Mouse (Mus musculus): ENCODE results near the gene Dis3l. TPM values are rescaled to one million over a fixed set of nuclear protein-coding genes. Genes with fewer than 3 reads are reported as not detected.
A peak's percentile ranks its signal among the peaks of the same experiment; 100 is the strongest.
"Not testable (repeated sequence)": the region's sequence is repeated elsewhere in the genome, so short reads cannot be mapped to it uniquely, and the experiment has no call there.

The Dis3l gene
- total RNA-seq, 2 experiments from 2014 or later, result 20.4 to 21.0 TPM

DNA sequence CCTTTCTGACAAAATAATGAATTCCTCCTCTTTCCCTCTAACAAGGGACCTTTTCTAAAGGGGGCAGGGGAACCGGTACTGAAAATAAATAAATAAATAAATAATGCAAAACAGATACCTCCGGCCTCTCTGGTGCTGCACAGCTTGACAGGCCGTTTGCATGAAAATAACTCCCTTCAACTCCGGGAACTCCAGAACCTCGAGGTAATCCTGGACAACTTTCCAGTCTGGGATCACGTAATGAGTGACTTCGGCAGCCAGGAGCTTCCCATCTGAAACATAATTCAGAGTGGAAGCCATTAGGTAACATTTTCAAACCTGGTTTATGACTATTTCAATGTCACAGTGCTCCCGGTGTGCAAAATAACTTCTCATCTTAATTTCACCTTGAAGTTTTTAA lies 1.7 kb downstream of the Dis3l start:
- intact Hi-C loops (cut with DNase I), result no loop called here
- DNase-seq, result no peak

- DNase-seq, result no peak
- intact Hi-C loops (cut with DNase I), result no loop called here
These were observed 5.3 kb downstream of the Dis3l start for GRCm38 (mm10) chr9:64335825-64336224.

GRCm38 (mm10) chr9:64323976-64324375 lies 17.1 kb downstream of the Dis3l start:
- intact Hi-C loops (cut with DNase I), result no loop called here
- no peak for DNase-seq

DNA sequence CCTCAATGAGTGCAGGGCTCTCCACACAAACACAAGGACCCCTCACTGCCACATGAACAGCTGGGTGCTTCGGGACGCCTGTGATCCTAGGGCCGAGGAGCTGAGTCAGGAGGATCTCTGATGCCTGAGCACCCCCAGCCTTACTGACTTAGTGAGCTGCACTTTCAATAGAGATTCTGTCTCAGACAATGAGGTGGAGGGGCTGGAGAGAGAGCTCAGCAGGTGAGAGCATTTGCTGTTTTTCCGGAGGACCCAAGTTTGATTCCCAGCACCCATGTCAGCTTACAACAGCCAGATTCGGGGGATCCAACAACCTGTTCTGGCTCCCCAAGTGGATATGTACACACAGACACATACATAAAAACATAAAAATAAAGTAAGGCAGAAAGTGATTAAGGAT lies 24.1 kb downstream of the Dis3l start:
- DNase-seq, result no peak
- intact Hi-C loops (cut with DNase I), result no loop called here

DNA sequence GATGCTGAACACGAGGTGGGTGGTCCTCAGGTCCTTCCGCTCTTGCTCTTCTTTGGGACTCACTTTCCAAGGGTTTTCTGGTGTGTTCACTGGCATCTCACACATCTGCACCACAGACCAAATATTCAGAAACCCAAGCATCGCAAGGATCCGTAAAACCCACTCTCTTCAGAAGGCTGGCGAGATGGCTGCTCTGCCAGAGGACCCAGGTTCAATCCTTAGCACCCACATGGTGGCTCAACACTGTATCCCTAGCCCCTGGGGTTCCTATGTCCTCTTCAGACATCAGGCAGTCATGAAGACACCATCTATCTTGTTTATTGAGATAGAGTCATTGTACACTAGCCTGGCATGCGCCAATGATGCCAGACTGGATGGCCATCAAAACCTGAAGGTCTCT lies 26.4 kb downstream of the Dis3l start:
- intact Hi-C loops (cut with DNase I), result no loop called here
- no peak for DNase-seq

DNA sequence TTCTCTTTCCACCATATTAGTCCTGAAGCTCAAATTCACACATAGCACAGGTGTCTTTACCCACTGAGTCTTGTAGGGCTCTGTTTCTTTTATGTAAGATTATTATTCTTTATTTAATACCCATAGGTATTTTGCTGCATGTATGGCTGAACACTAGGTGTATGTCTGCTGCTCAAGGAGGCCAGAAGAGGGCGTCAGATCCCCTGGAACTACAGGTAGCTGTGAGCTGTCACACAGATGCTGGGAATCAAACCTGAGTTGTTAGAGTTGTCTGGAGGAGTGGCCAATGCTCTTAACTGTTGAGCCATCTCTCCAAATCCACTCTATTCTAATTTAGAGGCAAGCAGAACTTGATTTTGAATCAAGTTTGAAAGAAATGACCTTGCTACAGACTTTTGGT lies 29.0 kb downstream of the Dis3l start:
- no peak for DNase-seq
- intact Hi-C loops (cut with DNase I), result no loop called here

DNA sequence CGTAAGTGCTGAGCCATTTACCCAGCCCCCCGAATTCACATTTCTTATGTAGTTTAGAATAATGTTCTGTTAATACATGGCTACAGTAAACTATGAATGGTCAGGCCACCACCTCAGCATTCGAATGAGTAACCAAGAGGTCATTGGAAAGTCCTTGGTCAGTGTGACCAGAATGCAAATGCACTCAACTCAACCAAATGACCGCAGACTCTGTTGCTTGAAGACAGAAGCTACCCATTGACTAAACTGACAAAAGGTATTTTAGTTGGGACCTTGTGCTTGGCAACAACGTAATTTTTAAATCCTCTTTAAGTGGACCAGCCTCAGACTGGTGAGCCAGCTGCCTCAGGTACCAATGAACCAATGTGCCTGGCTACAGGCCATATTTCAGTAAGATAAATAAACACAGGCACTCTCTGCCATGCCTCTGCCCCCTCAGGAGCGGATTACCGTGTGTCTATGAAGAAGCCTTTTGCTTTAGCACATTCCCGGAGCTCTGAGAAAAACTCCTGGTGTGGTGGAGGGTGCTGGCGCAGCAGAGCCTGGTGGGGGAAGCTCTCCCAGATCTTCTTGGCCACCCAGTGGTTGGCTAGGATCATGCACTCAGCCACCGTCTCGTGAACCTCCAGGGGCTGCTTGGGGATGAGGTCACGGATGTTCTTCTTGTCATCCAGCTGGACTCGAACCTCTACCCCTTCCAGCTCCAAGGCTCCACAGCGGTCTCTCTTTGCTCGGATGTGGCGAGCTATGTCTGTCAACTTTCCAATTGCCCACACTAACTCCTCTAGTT lies 29.9 kb downstream of the Dis3l start:
- DNase-seq, result no peak
- intact Hi-C loops (cut with DNase I), result no loop called here

DNA sequence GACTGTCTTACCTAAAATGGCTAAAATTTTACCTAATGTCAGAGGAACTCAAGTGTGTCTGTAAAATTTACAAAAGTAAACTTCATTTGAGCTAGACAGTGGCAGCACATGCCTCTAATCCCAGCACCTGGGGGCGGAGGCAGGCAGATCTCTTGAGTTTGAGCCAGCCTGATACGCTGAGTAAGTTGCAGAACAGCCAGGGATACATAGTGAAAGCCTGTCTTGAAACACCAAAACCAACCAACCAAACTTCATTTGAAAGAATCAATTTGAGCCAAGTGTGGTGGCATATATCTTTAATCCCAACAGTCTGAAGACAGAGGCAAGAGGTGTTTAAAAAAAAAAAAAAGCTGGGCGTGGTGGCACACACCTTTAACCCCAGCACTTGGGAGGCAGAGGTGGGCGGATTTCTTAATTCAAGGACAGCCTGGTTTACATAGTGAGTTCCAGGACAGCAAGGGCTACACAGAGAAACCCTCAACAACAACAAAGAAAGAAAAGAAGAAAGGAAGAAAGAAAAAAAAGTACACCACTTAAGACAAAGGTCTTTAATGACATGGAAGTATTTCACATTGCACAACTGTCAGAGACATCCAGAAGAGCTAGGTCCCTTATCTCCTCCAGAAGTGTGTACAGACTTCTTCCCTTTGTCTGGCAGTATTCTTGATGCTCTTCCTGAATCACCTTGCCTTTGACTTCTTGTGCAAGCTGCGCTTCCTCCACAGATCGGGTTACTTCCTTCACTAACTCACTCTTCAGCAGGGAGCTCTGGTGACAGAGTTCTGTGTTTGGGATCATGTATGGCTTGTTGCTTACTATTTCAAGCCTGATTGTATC lies 34.4 kb downstream of the Dis3l start:
- intact Hi-C loops (cut with DNase I), result no loop called here
- no peak for DNase-seq

DNA sequence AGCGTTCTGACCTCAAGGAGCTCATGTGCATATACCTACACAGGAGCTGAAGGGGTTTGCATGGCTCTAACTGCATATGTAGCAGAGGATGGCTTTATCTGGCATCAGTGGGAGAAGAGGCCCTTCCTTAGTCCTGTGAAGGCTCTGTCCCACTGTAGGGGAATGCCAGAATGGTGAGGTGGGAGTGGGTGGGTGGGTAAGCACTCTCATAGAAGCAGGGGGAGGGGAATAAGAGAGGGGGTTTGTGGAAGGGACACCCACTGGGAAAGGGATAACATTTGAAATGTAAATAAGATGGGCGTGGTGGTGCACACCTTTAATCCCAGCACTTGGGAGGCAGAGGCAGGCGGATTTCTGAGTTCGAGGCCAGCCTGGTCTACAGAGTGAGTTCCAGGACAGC lies 38.0 kb downstream of the Dis3l start:
- intact Hi-C loops (cut with DNase I), result not testable (repeated sequence)

DNA sequence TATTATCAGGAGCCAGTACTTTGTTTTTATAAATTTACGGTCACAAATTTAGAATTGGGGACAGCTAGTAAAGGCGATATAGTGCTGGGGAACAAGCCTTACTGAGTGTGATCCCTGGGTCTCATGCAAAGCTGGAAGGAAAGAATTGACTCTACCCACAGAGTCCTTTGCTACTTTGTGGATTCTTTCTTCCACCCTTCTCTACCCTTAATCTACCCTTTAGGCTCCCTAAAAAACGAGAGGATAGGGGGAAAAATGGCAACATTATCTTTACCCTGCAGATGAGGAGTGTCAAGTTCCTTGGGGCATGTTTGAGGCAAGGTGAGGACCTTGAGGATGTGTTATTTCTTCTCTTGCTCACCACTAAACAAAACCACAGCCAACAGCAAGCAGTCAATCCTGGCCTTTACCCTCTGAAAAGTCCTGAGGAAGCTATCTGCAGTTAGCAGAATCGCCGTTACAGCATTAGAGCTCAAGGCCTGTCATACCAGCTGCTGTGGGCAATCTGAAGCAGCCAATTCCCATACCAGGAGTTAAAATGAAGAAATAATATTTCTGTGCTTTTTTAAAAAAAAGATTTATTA lies 58.6 kb downstream of the Dis3l start:
- intact Hi-C loops (cut with DNase I), result no loop called here
- DNase-seq, result no peak

More for the DNA sequence above, 38.0 kb downstream of the Dis3l start:
- not testable (repeated sequence) for DNase-seq

DNA sequence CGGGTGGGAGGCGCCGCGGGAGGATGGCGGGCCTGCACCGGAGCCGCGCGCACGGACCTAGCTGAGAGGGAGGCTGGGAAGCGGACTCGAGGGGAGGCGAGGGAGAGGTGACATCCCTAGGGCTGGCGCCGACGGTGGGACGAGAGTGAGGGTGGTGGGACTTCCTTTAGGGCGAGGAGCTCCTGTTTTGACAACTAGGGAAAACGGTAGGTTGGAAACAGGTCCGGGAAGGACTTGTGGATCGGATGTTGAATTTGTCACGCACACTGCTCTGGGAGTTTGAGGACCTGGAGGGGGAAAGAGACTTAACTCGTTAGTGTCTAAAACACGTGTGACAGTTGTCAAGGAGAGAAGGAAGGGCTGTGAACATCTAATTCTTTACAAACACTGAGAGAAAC lies 59.3 kb downstream of the Dis3l start:
- no peak for DNase-seq
- intact Hi-C loops (cut with DNase I), result no loop called here

GRCm38 (mm10) chr9:64281105-64281780 lies 59.8 kb downstream of the Dis3l start, which contains the start of gene Tipin:
Gene Tipin (plus strand): TSS chr9:64281581.
- peak; percentile 94 to 95 for DNase-seq

GRCm38 (mm10) chr9:64278665-64279310 lies 62.3 kb downstream of the Dis3l start:
- intact Hi-C loops (cut with DNase I), result no loop called here
- no peak for DNase-seq

More at GRCm38 (mm10) chr9:64281105-64281780, 59.8 kb downstream of the Dis3l start, which contains the start of gene Tipin:
- intact Hi-C loops (cut with DNase I), result no loop called here

DNA sequence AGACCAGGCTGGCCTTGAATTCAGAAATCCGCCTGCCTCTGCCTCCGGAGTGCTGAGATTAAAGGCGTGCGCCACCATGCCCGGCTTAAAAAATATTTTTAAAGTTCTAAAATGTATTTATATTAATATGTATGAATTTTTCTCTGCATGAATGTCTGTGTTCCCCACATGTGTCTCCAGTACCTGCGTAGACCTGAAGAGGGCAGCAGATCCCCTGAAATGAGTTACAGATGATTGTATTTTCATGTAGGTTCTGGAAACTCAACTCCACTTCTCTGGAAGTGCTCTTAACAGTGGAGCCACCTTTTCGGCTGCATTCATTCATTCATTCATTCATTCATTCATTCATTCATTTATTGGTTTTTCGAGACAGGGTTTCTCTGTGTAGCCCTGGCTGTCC lies 63.4 kb downstream of the Dis3l start:
- peak; percentile 40 to 46 for DNase-seq
- intact Hi-C loops (cut with DNase I), result no loop called here

GRCm38 (mm10) chr9:64274919-64275318 lies 66.2 kb downstream of the Dis3l start:
- intact Hi-C loops (cut with DNase I), result loop anchor here (5.0 kb wide), 1 partner anchor 93 kb away; no protein-coding TSS in a partner anchor
- DNase-seq, result no peak

GRCm38 (mm10) chr9:64274291-64274690 lies 66.8 kb downstream of the Dis3l start:
- intact Hi-C loops (cut with DNase I), result loop anchor here (5.0 kb wide), 1 partner anchor 92 kb away; no protein-coding TSS in a partner anchor
- DNase-seq, result no peak

DNA sequence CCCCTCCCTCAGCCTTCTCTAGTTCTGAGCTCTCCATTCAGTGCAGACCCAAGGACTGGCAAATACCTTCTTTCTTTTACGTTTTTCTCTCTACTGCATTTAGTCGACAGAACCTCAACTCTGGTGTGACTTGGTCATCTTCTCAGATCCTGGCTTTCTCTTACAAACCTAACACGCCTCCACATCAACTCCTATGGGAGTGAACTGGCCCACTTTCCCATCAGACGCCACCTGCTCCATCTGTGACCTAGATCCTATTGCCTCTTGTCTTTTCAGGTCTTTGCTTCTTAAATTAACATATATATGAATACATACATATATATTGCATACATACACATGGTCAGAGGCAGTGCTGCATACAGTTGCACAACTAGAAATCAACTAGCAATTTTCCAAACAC lies 67.3 kb downstream of the Dis3l start:
- intact Hi-C loops (cut with DNase I), result loop anchor here (2.0 to 5.0 kb wide), 2 partner anchors 91 to 135 kb away; no protein-coding TSS in a partner anchor
- DNase-seq, result no peak

DNA sequence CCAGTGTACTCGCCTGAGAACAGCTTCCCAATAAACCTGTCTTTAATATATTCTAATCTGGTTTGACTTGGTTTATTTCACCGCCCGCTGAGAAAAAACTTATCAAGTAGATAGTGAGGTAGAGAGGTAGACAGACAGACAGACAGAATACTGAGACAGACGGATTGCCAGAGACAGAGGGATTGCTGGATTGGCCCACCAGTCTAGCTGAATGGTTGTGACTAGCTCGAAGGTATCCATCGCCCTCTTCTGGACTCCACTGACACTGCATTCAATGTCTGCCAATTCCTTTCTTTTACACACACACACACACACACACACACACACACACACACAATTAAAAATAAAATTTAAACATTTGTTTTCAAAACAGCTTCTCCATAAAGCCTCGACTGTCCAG lies 68.5 kb downstream of the Dis3l start:
- peak; percentile 7 to 18 for DNase-seq
- intact Hi-C loops (cut with DNase I), result loop anchor here (2.0 to 5.0 kb wide), 2 partner anchors 90 to 134 kb away; no protein-coding TSS in a partner anchor

GRCm38 (mm10) chr9:64271249-64271648 lies 69.8 kb downstream of the Dis3l start:
- intact Hi-C loops (cut with DNase I), result loop anchor here (5.0 kb wide), 1 partner anchor 89 kb away; no protein-coding TSS in a partner anchor
- no peak for DNase-seq

- intact Hi-C loops (cut with DNase I); DNase-seq: not testable (repeated sequence)
These were observed 72.3 kb downstream of the Dis3l start for GRCm38 (mm10) chr9:64268836-64269235.

Data from gastrocnemius, postnatal 36 days (tissue).